Mouse (Mus musculus): Measurements from ENCODE around the gene Rex2.
"Not testable (repeated sequence)": the region's sequence is repeated elsewhere in the genome, so short reads cannot be mapped to it uniquely, and the experiment has no call there.

The Rex2 gene

DNA sequence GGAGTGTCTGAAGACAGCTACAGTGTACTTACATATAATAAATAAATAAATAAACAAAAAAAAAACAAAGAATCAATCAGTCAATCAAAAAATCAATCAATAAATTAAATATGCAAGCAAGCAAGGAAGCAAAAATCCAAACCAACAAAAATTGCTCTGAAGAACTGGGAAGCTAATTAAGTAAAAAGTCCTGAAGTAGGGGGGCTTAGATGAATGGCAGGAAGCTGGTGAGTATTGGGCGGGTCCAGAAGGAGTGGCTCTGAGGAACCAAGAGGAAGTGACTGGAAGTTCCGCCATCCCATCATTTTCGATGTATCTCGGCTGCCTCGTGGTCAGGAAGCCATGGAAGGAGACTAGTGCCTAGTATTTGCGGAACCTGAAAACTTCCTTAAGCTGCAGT, at the start of gene Rex2:
Gene Rex2 (plus strand): TSS at position 301 of the 400 bp plus-strand sequence.
- not testable (repeated sequence) for DNase-seq

DNA sequence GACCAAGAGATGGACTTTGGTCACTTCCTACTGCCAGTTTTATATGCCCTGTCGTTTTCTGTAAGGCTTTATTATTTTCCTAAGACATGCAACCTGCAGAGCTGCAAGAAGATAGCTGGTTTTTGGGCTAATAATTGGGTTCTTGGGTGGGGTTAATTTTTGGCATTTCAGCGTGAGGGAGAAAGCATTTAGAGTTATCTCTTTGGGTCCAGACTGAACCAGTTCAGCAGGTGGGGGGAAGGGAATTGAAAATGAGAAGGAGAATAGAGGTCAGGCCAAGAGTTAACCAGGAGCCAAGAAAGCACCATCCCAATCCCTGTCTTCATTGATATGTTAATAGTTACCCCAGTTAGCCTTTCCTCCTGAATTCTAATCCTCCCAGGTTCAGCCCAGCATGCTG, 45.1 kb upstream of the Rex2 start:
- not testable (repeated sequence) for DNase-seq

DNA sequence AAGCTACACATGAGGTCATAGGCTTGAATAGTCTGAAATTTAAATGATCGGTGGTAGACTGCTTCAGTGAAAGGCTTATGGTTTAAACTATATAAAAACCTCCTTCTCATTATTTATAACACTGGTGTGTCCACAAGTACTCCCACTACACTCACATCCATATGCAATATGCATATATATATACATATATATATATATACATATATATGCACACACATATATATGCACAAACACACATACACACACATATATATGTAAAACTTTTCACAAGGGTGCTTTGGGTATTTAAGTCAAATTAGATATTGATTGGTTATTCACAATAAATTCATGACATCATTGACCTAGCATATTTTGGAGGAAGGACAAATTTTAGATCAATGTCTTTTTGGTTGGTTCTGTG, 3.2 kb upstream of the Rex2 start:
- not testable (repeated sequence) for DNase-seq

DNA sequence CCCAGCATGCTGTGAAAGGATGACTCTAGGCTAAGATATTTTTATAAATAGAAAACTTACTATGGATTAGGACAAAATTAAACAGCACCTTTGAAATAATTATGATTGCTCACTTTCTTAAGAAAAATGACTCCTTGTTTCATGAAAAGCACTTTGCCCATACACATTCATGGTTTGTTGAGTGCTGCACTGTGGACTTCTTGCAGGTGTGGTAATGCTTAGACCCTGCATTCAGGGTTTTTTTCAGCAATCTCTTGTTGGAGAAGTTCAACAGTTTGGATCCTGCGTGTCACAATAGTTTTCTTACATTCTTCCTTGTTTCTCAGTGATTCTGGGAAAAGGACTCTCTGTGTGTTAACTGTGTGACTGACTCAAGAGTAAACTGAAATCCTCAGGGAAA, 4.7 kb downstream of the Rex2 start:
- not testable (repeated sequence) for DNase-seq

DNA sequence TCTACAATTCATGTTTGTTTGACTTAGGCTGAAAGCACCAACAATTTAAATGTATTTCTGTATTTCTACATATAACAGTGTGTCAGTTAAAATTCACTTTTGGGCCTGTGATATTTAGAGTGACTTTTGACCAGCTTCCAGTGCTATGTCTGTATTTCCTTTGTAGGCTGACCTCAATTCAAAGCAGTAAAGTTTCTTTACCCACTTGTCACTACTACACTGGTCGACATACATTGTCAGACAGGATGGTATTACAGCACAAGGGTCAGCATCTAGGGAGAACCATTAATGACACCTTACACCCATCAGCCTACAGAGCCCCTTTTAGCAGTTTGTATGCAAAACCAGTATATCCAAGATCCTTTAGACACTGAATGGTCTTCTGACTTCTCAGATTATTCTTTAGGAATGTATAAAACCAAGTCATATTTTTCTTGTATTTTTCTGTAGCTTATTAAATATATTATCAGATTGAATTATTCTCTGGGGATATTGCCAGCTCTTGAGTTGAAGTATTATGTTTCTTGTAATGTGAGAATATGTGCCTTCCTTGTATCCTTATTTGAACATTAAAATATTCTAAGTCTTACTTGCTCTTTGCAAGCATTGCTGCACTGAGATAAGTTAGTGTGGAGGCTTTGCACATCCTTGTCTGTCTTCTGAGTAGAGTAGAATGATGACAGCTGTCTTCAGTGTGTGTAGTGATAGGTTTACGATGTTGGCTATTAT, 9.8 kb downstream of the Rex2 start:
- not testable (repeated sequence) for DNase-seq

DNA sequence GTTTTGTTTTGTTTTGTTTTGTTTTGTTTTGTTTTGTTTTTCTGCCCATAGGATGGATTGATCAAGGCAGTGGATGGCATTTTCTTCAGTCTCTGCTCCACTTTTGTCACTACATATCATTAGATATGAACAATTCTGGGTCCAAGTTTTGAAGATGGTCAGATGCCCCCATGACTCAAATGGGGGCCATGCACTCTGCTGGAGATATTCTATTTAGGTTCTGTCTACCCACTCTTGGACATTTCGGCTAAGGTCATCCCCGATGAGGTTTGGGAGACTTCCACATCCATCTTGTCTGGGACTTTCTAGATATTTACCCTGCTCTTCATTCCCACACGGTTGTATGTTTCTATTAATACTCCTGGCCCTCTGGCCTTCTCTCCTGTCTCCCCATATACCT, 42.1 kb downstream of the Rex2 start:
- DNase-seq, result not testable (repeated sequence)

DNA sequence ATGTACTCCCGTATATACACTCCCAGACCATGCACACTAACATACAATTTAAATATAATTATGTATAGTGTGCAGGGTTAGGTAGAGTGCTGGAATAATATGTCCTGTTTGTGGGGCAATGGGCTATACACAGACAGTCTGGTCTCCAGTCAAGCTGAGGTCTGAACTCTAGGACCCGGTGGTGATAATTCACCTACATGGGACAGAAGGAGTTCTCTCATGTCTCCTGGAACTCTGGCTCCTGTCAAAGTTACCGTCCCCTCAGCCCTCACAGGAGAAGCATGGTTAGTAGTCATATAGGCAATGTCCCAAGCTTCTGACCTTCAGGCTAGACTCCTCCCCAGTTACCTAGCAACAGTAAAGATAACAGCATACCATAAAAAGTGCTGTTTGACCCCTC, 44.2 kb downstream of the Rex2 start:
- DNase-seq, result not testable (repeated sequence)

DNA sequence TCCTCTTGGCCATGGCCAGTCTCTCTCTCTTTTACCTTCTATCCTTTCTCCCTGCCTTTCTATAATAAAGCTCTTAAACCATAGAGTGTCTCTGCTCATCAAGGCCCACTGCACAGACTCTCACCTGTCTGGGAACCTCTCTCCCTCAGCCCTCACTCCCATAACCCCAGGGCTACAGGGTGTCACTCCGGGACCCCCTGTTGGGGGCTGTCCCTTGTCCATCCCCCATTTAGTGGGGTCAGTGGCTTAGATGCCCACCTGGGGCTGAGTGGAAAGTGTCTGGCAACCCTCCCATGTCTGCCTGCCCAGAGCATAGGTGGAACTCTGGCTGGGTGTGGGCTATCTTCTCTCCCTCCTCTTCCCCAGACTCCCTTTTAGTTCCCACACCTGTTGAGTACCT, 44.7 kb downstream of the Rex2 start:
- DNase-seq, result not testable (repeated sequence)

DNA sequence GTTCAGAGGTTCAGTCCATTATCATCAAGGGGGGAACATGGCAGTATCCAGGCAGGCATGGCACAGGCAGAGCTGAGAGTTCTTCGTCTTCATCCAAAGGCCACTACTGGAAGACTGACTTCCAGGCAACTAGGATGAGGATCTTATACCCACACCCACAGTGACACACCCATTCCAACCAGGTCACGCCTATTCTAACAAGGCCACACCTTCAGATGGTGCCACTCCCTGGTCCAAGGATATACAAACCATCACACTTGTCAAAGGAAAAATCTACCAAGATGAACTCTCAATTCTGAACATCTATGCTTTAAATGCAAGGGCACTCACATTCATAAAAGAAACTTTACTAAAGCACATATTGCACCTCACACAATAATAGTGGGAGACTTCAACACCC, 74.0 kb downstream of the Rex2 start:
- not testable (repeated sequence) for DNase-seq

DNA sequence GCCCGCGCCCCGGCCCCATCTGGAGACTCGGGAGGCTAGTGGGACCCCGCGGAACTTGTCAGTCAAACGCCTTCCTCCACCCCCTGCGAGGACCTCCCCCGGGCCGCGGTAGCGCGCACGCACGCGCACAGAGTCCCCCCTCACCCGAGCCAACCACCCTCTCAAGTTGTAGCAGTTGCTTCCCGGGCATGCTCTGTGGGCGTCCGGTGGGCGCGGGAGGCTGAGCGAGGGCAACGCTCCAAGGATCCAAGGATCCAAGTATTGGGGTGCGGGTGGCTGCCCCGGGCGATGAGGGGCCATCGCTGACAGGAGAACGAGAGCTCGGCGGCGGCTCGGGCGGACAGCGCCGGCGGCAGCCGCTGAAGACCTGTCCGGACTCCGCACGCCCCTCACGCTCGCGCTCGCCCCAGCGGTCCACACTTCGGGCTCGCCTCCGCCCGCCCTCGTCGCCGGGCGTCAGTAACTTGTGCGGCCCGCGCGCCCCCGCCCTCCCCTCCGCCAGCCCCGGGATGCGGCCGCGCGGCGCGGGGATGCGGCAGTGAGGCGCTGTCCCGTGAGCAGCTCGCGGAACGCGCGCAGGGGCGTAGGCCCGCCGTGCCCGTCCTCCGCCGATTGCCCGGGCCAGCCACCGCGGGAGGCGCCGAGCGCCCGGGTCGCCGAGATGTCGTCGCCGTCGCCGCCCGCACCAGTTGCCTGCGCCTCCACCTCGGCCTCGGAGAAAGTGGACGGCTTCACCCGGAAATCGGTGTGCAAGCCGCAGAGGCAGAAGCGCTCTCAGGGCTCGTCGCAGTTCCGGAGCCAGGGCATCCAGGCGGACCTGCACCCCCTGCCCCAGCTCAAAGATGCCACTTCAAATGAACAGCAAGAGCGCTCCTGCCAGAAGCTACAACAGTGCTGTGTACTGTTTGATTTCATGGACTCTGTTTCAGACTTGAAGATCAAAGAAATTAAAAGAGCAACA, 80.3 kb downstream of the Rex2 start:
- not testable (repeated sequence) for DNase-seq

DNA sequence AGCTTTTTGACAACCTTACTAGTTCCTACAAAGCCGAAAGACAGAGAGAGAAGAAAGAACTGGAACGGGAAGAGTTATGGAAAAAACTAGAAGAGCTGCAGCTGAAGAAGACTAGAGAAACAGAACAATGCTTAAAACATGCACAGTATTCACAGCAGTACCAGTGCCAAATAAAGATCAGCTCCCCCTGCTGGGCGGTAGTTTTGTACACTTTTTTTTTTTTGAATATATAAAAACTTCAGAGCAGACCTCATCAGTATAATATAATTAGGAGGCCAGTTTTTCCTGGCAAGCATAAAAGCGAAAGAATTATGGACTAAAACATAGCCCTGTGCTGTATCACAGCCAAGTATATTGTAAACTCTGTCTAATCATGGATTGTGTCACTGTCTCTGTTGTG, 82.2 kb downstream of the Rex2 start:
- not testable (repeated sequence) for DNase-seq
